In genomic region chr1:89413122-89413521, GRCm38 (mm10) we compare ENCODE assay signal across 12 mouse cellular contexts. TPM values are rescaled to one million over a fixed set of nuclear protein-coding genes. Genes with fewer than 3 reads are reported as not detected.
DNase-seq lines count a peak whose midpoint lies in the region; ATAC-seq and TF ChIP-seq lines count a peak whose summit lies in the region.
"Had no signal": no experiment of that assay in that cellular context is flagged by ENCODE, and none has a peak within 500 bp of the region (broad histone marks: within the 10 kb centered on the region; RNA-seq: fewer than 3 reads in every experiment).

No protein-coding gene starts in this region.

- no peak overlapping the region for H3K4me3 ChIP-seq in heart, postnatal 0 days (ENCODE audit: low read depth, low read length)
- no peak overlapping the region for H3K4me3 ChIP-seq in lung, embryonic 14.5 days (ENCODE audit: low read depth, low read length)
- no peak overlapping the region for H3K4me3 ChIP-seq in neural tube, embryonic 15.5 days (replicated peaks)
- H3K4me3 ChIP-seq: forebrain, embryonic 10.5 days; heart, embryonic 10.5 days had no signal

- no peaks in the 10 kb centered on the region for H3K36me3 ChIP-seq in heart, postnatal 0 days (replicated peaks; ENCODE audit: control insufficient read depth, insufficient read depth, low read length)
- no peaks in the 10 kb centered on the region for H3K36me3 ChIP-seq in lung, embryonic 14.5 days (ENCODE audit: insufficient read depth)
- no peaks in the 10 kb centered on the region for H3K36me3 ChIP-seq in neural tube, embryonic 15.5 days
- H3K36me3 ChIP-seq: forebrain, embryonic 10.5 days; heart, embryonic 10.5 days had no signal

- no peaks in the 10 kb centered on the region for H3K9me3 ChIP-seq in heart, postnatal 0 days (replicated peaks; ENCODE audit: control insufficient read depth, low read length)
- H3K9me3 ChIP-seq in lung, embryonic 14.5 days (ENCODE audit: low read depth, low read length): no peaks in the 10 kb centered on the region
- H3K9me3 ChIP-seq in neural tube, embryonic 15.5 days (replicated peaks): no peaks in the 10 kb centered on the region
- H3K9me3 ChIP-seq: forebrain, embryonic 10.5 days; heart, embryonic 10.5 days had no signal

- peak; percentile 22 for DNase-seq in heart, postnatal 0 days (ENCODE audit: low spot score)
- DNase-seq in heart, adult 8-10 months (ENCODE audit: low spot score): no peak
- peak; percentile 59 for DNase-seq in 3T3-L1 (ENCODE audit: low read depth, low spot score)
- peak; percentile 37 for DNase-seq in gastrocnemius, postnatal 10 days
- DNase-seq in lung, embryonic 14.5 days: peak; percentile 89
- DNase-seq in frontal cortex, postnatal 36 days (ENCODE audit: low spot score in 2 of 2): no peak
- no peak for DNase-seq in c-Kit-positive CD71-positive TER-119-positive erythroid progenitor cells, embryonic 14.5 days (ENCODE audit: low spot score)
- DNase-seq: right cerebral cortex, adult 18-20 months had no signal

- no peak for TF ChIP-seq CTCF in heart, postnatal 0 days (IDR thresholded peaks at IDR 0.05; ENCODE audit: low read depth)
- TF ChIP-seq CTCF in lung, embryonic 14.5 days (IDR thresholded peaks at IDR 0.05; ENCODE audit: low read depth): no peak

- TF ChIP-seq EP300 in heart, postnatal 0 days (IDR thresholded peaks at IDR 0.05; ENCODE audit: low read depth): no peak

- H3K4me2 ChIP-seq in heart, postnatal 0 days (ENCODE audit: low read depth, low read length): no peak overlapping the region
- no peak overlapping the region for H3K4me2 ChIP-seq in lung, embryonic 14.5 days
- H3K4me2 ChIP-seq in neural tube, embryonic 15.5 days: no peak overlapping the region

- no peaks in the 10 kb centered on the region for H3K4me1 ChIP-seq in heart, postnatal 0 days (ENCODE audit: control insufficient read depth, insufficient read depth)
- peaks cover 21% of the 10 kb centered on the region for H3K4me1 ChIP-seq in lung, embryonic 14.5 days (ENCODE audit: insufficient read depth)
- peaks cover 9% of the 10 kb centered on the region for H3K4me1 ChIP-seq in neural tube, embryonic 15.5 days
- H3K4me1 ChIP-seq: heart, embryonic 10.5 days had no signal

- ATAC-seq in heart, postnatal 0 days (ENCODE audit: insufficient read depth, low read depth): no peak
- peak; percentile 89 for ATAC-seq in lung, embryonic 14.5 days (ENCODE audit: insufficient read depth)
- ATAC-seq in neural tube, embryonic 15.5 days (ENCODE audit: low FRiP score): no peak
- ATAC-seq: CD4-positive, CD25-positive, alpha-beta regulatory T cell, adult 4 months had no signal

- H3K27ac ChIP-seq in heart, postnatal 0 days (ENCODE audit: low read depth): no peak overlapping the region
- no peak overlapping the region for H3K27ac ChIP-seq in lung, embryonic 14.5 days (ENCODE audit: low read depth)
- no peak overlapping the region for H3K27ac ChIP-seq in neural tube, embryonic 15.5 days (replicated peaks)
- H3K27ac ChIP-seq: forebrain, embryonic 10.5 days; heart, embryonic 10.5 days had no signal

- H3K9ac ChIP-seq in heart, postnatal 0 days (replicated peaks; ENCODE audit: low read depth, low read length): no peak overlapping the region
- no peak overlapping the region for H3K9ac ChIP-seq in lung, embryonic 14.5 days
- no peak overlapping the region for H3K9ac ChIP-seq in neural tube, embryonic 15.5 days (replicated peaks)

- no peaks in the 10 kb centered on the region for H3K27me3 ChIP-seq in heart, postnatal 0 days (ENCODE audit: control insufficient read depth, insufficient read depth, low read length)
- H3K27me3 ChIP-seq in lung, embryonic 14.5 days (ENCODE audit: insufficient read depth, low read length): no peaks in the 10 kb centered on the region
- no peaks in the 10 kb centered on the region for H3K27me3 ChIP-seq in neural tube, embryonic 15.5 days (replicated peaks)

- WGBS in heart, postnatal 0 days: 63% methylated on average over 2 of the region's 2 CpGs
- WGBS in lung, embryonic 14.5 days: 40% methylated on average over 2 of the region's 2 CpGs
- WGBS in neural tube, embryonic 15.5 days: 84% methylated on average over 2 of the region's 2 CpGs

RNA-seq across cellular contexts. Expression of gene Agap1, which starts 41.5 kb away (rescaled TPM):
- 21.0 and 38.2 TPM in 2 replicates for total RNA-seq in heart, postnatal 0 days (2014; rRNA removed; ENCODE audit: low replicate concordance)
- polyA plus RNA-seq in heart, postnatal 0 days (2015; fragmentation: Nextera tagmentation; extraction: Ambion mirVana): 6.1 TPM in 2 replicates
- total RNA-seq in heart, adult 8-10 months (2022): 10 to 100 TPM; 53.0 to 74.6 (median 64.9) TPM
- total RNA-seq in gastrocnemius, postnatal 10 days (2021): 10 to 100 TPM; 49.5 to 59.1 TPM
- 18.2 and 21.3 TPM in 2 replicates for polyA plus RNA-seq in lung, embryonic 14.5 days (2014; fragmentation: Nextera tagmentation; extraction: Ambion mirVana)
- 35.1 and 42.6 TPM in 2 replicates for polyA plus RNA-seq in neural tube, embryonic 15.5 days (2015; fragmentation: Nextera tagmentation; extraction: Ambion mirVana)

Comparison
In these comparisons a context has a peak if more than half of its experiments do, and no peak if none do; other contexts are left out.
1. DNase-seq: peak in heart, postnatal 0 days (single experiment), 3T3-L1 (single experiment), gastrocnemius, postnatal 10 days (single experiment) and lung, embryonic 14.5 days (single experiment); none in heart, adult 8-10 months (single experiment), frontal cortex, postnatal 36 days (0 of 2) and c-Kit-positive CD71-positive TER-119-positive erythroid progenitor cells, embryonic 14.5 days (single experiment).